Mouse (Mus musculus) ES-E14 (cell line): ENCODE measurements around the gene Rnf207.

Experiments
- CHD2 ChIP-seq: IDR thresholded peaks from 2 replicates; pipeline ENCODE4 v1.6.1; 2014; ENCODE audit warnings: mild to moderate bottlenecking, low read depth, low read length, inconsistent platforms
- HCFC1 ChIP-seq: IDR thresholded peaks from 2 replicates; pipeline ENCODE4 v1.6.1; 2012; ENCODE audit warnings: low read length, inconsistent platforms, borderline replicate concordance; ENCODE audit not compliant: insufficient read depth
- ZC3H11A ChIP-seq: IDR thresholded peaks from 2 replicates; pipeline ENCODE4 v1.6.1; 2012; ENCODE audit warnings: low read depth, mild to moderate bottlenecking, inconsistent platforms, low read length, borderline replicate concordance
- ZNF384 ChIP-seq: IDR thresholded peaks from 2 replicates; pipeline ENCODE4 v1.6.1; 2012; ENCODE audit warnings: low read depth, low read length, inconsistent platforms

GRCm38 (mm10) chr4:152318517-152319234, at the start of gene Rnf207:
- TF ChIP-seq ZC3H11A: no peak
- no peak for TF ChIP-seq CHD2
- TF ChIP-seq ZNF384: no peak
- TF ChIP-seq HCFC1: no peak
